Mouse (Mus musculus): Measurements from ENCODE around the gene Cnnm4. TPM values are rescaled to one million over a fixed set of nuclear protein-coding genes. Genes with fewer than 3 reads are reported as not detected.

Gene Cnnm4
- total and polyA plus RNA-seq, 3 experiments = 7.8 to 8.5 TPM; not detected in 1

DNA sequence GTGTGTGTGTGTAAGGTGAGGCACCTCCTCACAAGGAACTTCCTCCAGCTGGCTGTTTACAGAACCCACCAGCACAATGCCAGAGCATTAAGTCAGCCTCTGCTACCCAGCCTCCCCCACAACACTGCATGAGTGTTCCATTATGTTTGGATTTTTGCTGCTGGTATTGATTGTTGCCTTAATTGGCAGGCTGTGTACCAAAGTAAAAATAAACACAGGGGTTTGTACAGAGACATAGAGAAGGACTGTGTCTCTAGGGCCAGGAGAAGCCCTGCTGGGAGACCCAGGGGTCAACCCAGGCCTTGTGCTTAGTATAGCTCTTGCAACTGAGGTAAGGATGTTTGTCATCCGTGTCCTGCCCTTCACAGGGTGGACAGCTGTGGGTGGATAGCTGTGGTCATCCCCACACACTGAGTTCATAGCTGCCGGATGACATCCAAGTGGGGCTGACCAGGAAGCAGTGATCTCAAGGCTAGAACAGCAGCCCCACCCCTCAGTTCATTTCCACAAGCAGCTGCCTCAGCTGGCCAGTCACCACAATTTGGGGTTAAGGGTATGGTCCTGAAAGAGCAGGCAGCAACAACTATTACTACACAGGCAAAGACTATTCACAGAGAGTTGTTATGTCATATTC is 1.5 kb upstream of the Cnnm4 start:
- H3K9ac ChIP-seq (ENCODE audit: control insufficient read depth, low read depth, low read length, poor library complexity, severe bottlenecking) = no peak overlapping the region
- no peaks in the 10 kb centered on the region for H3K9me3 ChIP-seq (replicated peaks; ENCODE audit: insufficient read depth, low read length)
- H3K79me2 ChIP-seq (ENCODE audit: control insufficient read depth, insufficient read depth, low read length, poor library complexity) = peaks cover 12% of the 10 kb centered on the region
- no peak for DNase-seq (ENCODE audit: low read depth, low spot score)
- no peak overlapping the region for H3K4me3 ChIP-seq (ENCODE audit: control insufficient read depth in 1 of 2, insufficient read depth in 1 of 2, low read depth in 2 of 2, low read length in 2 of 2)
- TF ChIP-seq TCF12 (IDR thresholded peaks at IDR 0.05; ENCODE audit: low read depth, low read length) = no peak
- no peak for TF ChIP-seq ELF1 (IDR thresholded peaks at IDR 0.05; ENCODE audit: low read depth, low read length)
- TF ChIP-seq ETS1 (IDR thresholded peaks at IDR 0.05; ENCODE audit: low read depth, low read length) = no peak
- no peak for TF ChIP-seq HCFC1 (IDR thresholded peaks at IDR 0.05; ENCODE audit: low read depth, low read length)
- TF ChIP-seq SIN3A (IDR thresholded peaks at IDR 0.05; ENCODE audit: low read length) = no peak
- no peak for TF ChIP-seq SMC3 (IDR thresholded peaks at IDR 0.05; ENCODE audit: low read depth, low read length)
- no peak for TF ChIP-seq NRF1 (IDR thresholded peaks at IDR 0.05; ENCODE audit: insufficient read depth, low read depth, low read length, poor library complexity, severe bottlenecking)
- TF ChIP-seq E2F4 (IDR thresholded peaks at IDR 0.05; ENCODE audit: borderline replicate concordance, low read depth, low read length) = no peak
- no peak for TF ChIP-seq CHD2 (IDR thresholded peaks at IDR 0.05; ENCODE audit: low read length)
- no peak for TF ChIP-seq MYB (IDR thresholded peaks at IDR 0.05; ENCODE audit: low read depth, low read length)
- TF ChIP-seq ZNF384 (IDR thresholded peaks at IDR 0.05; ENCODE audit: low read depth, low read length) = no peak
- TF ChIP-seq ZC3H11A (IDR thresholded peaks at IDR 0.05; ENCODE audit: low read depth, low read length) = no peak
- no peak for TF ChIP-seq GABPA (IDR thresholded peaks at IDR 0.05; ENCODE audit: low read depth, low read length)
- TF ChIP-seq CHD1 (IDR thresholded peaks at IDR 0.05; ENCODE audit: low read depth, low read length) = no peak
- no peak for TF ChIP-seq TBP (IDR thresholded peaks at IDR 0.05; ENCODE audit: low read depth, low read length)
- TF ChIP-seq GATA1 (IDR thresholded peaks at IDR 0.05; ENCODE audit: low read depth, low read length) = no peak
- H3K4me1 ChIP-seq (ENCODE audit: control insufficient read depth in 1 of 2, insufficient read depth in 2 of 2, low read length in 2 of 2) = peaks cover 3 to 35% of the 10 kb centered on the region in 2 experiments; a peak in 3 of 4 replicates
- H3K27ac ChIP-seq (ENCODE audit: control insufficient read depth, low read depth, low read length) = no peak overlapping the region
- H3K27me3 ChIP-seq (ENCODE audit: control insufficient read depth in 1 of 2, insufficient read depth in 2 of 2, low read length in 2 of 2) = no peaks in the 10 kb centered on the region
- peaks cover 0 to 15% of the 10 kb centered on the region in 2 experiments; a peak in 2 of 4 replicates for H3K36me3 ChIP-seq (ENCODE audit: control insufficient read depth in 1 of 2, insufficient read depth in 2 of 2, low read length in 2 of 2)

DNA sequence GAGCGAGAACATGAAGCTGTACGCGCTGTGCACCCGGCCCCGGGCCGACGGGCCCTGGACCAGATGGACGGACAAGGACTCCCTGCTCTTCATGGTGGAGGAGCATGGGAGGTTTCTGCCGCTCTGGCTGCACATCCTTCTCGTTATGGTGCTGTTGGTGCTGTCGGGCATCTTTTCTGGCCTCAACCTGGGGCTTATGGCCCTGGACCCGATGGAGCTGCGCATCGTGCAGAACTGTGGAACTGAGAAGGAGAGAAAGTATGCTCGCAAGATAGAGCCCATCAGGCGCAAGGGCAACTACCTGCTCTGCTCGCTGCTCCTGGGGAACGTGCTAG is 653 bp downstream of the Cnnm4 start:
- Histone ChIP-seq H3K27me3 (ENCODE audit: control insufficient read depth in 1 of 2, insufficient read depth in 2 of 2, low read length in 2 of 2) (no peaks in the 10 kb centered on the region), H3K27ac (ENCODE audit: control insufficient read depth, low read depth, low read length) (no peak overlapping the region), H3K9me3 (replicated peaks; ENCODE audit: insufficient read depth, low read length) (no peaks in the 10 kb centered on the region), H3K9ac (ENCODE audit: control insufficient read depth, low read depth, low read length, poor library complexity, severe bottlenecking) (peak overlapping the region; percentile 72), H3K4me1 (ENCODE audit: control insufficient read depth in 1 of 2, insufficient read depth in 2 of 2, low read length in 2 of 2) (peaks cover 5 to 46% of the 10 kb centered on the region in 2 experiments), H3K36me3 (ENCODE audit: control insufficient read depth in 1 of 2, insufficient read depth in 2 of 2, low read length in 2 of 2) (peaks cover 0 to 23% of the 10 kb centered on the region in 2 experiments; a peak in 2 of 4 replicates), H3K4me3 (ENCODE audit: control insufficient read depth in 1 of 2, insufficient read depth in 1 of 2, low read depth in 2 of 2, low read length in 2 of 2) (peak overlapping the region; percentile 78 to 84), H3K79me2 (ENCODE audit: control insufficient read depth, insufficient read depth, low read length, poor library complexity) (peaks cover 16% of the 10 kb centered on the region)
- TF ChIP-seq ZC3H11A (IDR thresholded peaks at IDR 0.05; ENCODE audit: low read depth, low read length) (no peak), TBP (IDR thresholded peaks at IDR 0.05; ENCODE audit: low read depth, low read length) (peak; percentile 24; the same call in 1 of the 2 replicates)
- peak; percentile 61 for DNase-seq (ENCODE audit: low read depth, low spot score)
